Mouse (Mus musculus): Measurements from ENCODE around the gene Bst1. TPM values are rescaled to one million over a fixed set of nuclear protein-coding genes. Genes with fewer than 3 reads are reported as not detected.

The Bst1 gene
- polyA plus RNA-seq, 1 experiment, result 26.2 TPM

DNA sequence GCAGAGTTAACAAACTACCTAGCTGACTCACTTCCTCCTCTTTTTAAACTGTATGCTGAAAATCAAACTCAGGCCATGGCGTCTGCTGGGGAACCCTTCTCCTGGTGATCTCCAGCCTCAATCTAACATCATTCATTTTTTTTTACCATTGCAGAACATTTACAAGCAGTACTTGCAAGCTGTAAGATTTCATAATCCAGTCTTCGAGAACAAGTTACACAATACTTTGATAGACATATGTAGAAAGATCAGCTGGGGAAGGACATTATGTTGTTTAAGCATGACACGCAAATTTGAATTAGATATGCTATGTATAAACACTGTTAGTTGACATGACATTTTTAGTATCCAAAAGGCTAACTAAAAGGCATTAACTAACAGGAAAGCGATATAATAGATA lies 16.9 kb upstream of the Bst1 start:
- Histone ChIP-seq H3K27ac (ENCODE audit: control insufficient read depth, insufficient read depth, low read depth, low read length, poor library complexity) (no peak overlapping the region), H3K4me1 (ENCODE audit: control insufficient read depth, insufficient read depth, low read length) (no peaks in the 10 kb centered on the region; the same call in 1 of the 2 replicates), H3K4me3 (replicated peaks; ENCODE audit: control insufficient read depth, low read depth, low read length) (no peak overlapping the region)
- 45% methylated on average over 4 of the region's 4 CpGs for WGBS
- TF ChIP-seq CTCF (IDR thresholded peaks at IDR 0.05; ENCODE audit: control insufficient read depth, insufficient read depth, low read length) (no peak), POLR2A (IDR thresholded peaks at IDR 0.05; ENCODE audit: borderline replicate concordance, control insufficient read depth, low read depth, low read length) (no peak)

DNA sequence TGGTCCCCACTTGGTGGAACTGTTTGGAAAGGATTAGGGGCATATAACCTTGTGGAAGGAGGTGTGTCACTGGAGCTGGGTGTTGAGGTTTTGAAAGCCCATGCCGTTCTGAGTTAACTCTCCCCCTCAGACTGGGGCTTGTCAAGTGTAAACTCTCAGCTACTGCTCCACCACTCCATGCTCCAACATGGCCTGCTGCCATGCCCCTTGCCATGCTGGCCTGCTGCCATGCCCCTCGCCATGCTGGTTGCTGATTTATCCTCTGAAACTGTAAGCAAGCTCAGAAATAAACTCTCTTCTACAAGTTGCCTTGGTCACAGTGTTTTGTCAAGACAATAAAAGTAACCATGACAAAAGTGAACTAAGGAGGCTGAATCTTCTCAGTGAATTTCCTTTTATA lies 13.3 kb upstream of the Bst1 start:
- Histone ChIP-seq H3K27ac (ENCODE audit: control insufficient read depth, insufficient read depth, low read depth, low read length, poor library complexity) (no peak overlapping the region), H3K4me1 (ENCODE audit: control insufficient read depth, insufficient read depth, low read length) (no peaks in the 10 kb centered on the region; the same call in 1 of the 2 replicates), H3K4me3 (replicated peaks; ENCODE audit: control insufficient read depth, low read depth, low read length) (no peak overlapping the region)
- 86% methylated on average over 2 of the region's 2 CpGs for WGBS
- TF ChIP-seq POLR2A (IDR thresholded peaks at IDR 0.05; ENCODE audit: borderline replicate concordance, control insufficient read depth, low read depth, low read length), result no peak
- TF ChIP-seq CTCF (IDR thresholded peaks at IDR 0.05; ENCODE audit: control insufficient read depth, insufficient read depth, low read length), result no peak

DNA sequence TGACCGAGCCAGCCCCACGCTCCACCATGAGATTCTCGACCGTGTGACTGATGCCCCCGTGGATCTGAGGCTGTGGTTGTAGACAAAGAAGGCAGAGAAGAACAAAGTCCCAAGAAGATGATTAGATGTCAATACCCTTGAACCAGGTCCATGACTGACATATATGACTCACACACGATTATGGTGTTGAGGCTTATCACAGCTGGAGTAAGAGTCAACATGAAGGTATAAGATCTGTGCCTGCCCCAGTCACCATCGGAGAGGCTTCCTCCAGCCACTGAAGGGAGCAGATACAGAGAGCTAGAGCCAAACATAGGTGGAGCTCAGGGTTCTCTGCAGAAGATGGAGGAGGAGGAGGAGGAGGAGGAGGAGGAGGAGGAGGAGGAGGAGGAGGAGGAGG lies 12.3 kb upstream of the Bst1 start:
- Histone ChIP-seq H3K4me3 (replicated peaks; ENCODE audit: control insufficient read depth, low read depth, low read length) (no peak overlapping the region), H3K4me1 (ENCODE audit: control insufficient read depth, insufficient read depth, low read length) (no peaks in the 10 kb centered on the region; the same call in 1 of the 2 replicates)
- 86% methylated on average over 7 of the region's 7 CpGs for WGBS

DNA sequence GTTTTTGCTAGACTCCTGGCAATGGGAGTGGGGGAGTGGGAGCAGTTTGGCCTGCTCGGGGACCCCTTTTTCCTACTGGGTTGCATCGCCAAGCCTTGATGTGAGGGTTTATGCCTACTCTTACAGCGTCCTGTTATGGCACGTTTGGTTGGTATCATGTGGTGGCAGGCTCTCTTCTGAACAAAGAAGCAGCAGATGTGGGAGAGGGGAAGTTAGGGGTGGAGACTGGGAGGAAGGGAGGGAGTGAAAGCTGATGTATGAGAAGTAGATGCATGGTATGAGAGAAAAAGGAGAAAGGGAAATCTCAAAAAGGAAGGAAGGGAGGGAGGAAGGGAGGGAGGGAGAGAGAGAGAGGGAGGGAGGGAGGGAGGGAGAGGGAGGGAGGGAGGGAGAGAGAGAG lies 11.8 kb upstream of the Bst1 start:
- no peak overlapping the region for H3K4me3 ChIP-seq (replicated peaks; ENCODE audit: control insufficient read depth, low read depth, low read length)
- 33% methylated on average over 4 of the region's 4 CpGs for WGBS

More for the DNA sequence above, 12.3 kb upstream of the Bst1 start:
- no peak overlapping the region for H3K27ac ChIP-seq (ENCODE audit: control insufficient read depth, insufficient read depth, low read depth, low read length, poor library complexity)
- no peak for TF ChIP-seq CTCF (IDR thresholded peaks at IDR 0.05; ENCODE audit: control insufficient read depth, insufficient read depth, low read length)
- TF ChIP-seq POLR2A (IDR thresholded peaks at IDR 0.05; ENCODE audit: borderline replicate concordance, control insufficient read depth, low read depth, low read length), result no peak

DNA sequence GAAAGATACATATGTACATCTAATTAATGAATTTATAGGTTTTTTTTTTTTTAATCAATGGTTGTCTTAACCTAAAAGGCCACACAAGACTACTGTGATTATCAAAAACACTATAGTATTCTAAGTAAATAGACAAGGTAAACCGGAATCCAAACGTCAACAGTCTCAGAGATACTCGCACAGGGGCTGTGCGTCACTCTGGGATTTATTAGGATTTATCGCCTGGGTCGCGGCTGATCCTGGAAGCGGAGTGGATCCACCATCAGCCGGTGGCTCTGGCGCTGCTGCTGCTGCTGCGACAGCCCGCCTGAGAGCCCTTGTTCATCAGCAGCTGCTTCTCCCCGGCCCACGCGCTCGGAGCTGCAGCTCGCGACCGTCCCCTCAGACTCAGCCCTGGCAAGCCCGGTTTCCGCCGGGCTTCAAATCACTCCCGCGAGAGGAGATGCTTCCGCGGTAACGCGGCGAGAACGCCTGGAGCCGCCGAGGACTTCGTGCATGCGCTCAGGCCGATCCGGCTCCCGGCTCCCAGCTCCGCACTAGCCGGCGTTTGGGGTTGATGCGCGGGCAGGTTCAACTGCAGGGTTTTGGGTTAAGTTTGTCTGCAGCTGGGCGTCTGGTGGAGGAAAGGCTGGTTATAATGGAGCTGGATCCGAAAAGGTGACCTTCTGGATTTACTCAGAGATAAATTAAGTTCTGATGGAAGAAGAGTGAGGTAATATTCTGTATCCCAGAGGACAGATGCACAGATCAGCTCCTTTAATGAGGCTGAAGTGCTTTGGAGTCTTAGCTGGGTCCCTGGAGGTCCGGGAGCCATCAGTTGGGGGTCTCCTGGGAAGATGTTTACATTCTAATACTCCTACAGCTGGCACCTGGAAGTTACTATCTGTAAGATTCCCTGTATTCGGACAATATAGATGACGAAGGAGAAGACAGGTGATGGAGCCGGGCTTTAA lies 10.7 kb upstream of the Bst1 start:
- WGBS, result 7% methylated on average over 48 of the region's 48 CpGs
- no peak for TF ChIP-seq CTCF (IDR thresholded peaks at IDR 0.05; ENCODE audit: control insufficient read depth, insufficient read depth, low read length)
- peak; percentile 75; the same call in 1 of the 2 replicates for TF ChIP-seq POLR2A (IDR thresholded peaks at IDR 0.05; ENCODE audit: borderline replicate concordance, control insufficient read depth, low read depth, low read length)
- Histone ChIP-seq H3K27ac (ENCODE audit: control insufficient read depth, insufficient read depth, low read depth, low read length, poor library complexity) (peak overlapping the region; percentile 74), H3K4me1 (ENCODE audit: control insufficient read depth, insufficient read depth, low read length) (no peaks in the 10 kb centered on the region; the same call in 1 of the 2 replicates), H3K4me3 (replicated peaks; ENCODE audit: control insufficient read depth, low read depth, low read length) (peak overlapping the region; percentile 59)

More for the DNA sequence above, 11.8 kb upstream of the Bst1 start:
- Histone ChIP-seq H3K27ac (ENCODE audit: control insufficient read depth, insufficient read depth, low read depth, low read length, poor library complexity) (no peak overlapping the region), H3K4me1 (ENCODE audit: control insufficient read depth, insufficient read depth, low read length) (no peaks in the 10 kb centered on the region; the same call in 1 of the 2 replicates)
- no peak for TF ChIP-seq CTCF (IDR thresholded peaks at IDR 0.05; ENCODE audit: control insufficient read depth, insufficient read depth, low read length)
- TF ChIP-seq POLR2A (IDR thresholded peaks at IDR 0.05; ENCODE audit: borderline replicate concordance, control insufficient read depth, low read depth, low read length), result no peak

DNA sequence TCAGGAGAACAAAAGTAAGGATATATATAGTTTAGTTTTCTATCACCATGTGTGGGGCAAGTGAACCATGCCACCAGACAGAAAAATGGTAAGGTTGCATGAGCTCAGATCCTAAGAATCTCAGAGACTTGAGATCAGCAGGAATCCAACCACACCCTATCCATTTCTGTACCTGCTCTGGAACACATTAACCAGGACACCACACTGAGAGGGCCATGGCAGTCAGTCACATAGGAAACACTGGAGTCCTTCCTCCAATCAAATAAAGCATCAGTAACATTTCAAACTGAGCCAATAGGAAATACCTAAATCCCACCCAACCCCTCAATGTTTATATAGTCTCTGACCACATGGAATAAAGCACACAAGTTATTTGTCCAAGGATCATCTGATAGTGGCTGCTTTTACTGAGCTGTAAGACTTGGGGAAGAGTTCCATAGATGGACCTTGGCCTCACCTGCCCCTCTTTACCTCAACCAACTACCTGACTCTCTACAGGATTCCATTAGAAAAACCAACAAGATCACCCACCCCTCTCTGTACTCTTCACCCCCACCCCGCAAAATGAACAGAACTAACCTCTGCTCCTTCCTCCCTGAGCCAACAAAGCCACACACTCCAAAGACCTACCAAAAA lies 8.1 kb upstream of the Bst1 start:
- WGBS, result 82% methylated on average over 1 of the region's 1 CpGs
- H3K4me1 ChIP-seq (ENCODE audit: control insufficient read depth, insufficient read depth, low read length), result no peaks in the 10 kb centered on the region
- TF ChIP-seq POLR2A (IDR thresholded peaks at IDR 0.05; ENCODE audit: borderline replicate concordance, control insufficient read depth, low read depth, low read length), result no peak
- no peak overlapping the region for H3K4me3 ChIP-seq (replicated peaks; ENCODE audit: control insufficient read depth, low read depth, low read length)
- H3K27ac ChIP-seq (ENCODE audit: control insufficient read depth, insufficient read depth, low read depth, low read length, poor library complexity), result no peak overlapping the region

DNA sequence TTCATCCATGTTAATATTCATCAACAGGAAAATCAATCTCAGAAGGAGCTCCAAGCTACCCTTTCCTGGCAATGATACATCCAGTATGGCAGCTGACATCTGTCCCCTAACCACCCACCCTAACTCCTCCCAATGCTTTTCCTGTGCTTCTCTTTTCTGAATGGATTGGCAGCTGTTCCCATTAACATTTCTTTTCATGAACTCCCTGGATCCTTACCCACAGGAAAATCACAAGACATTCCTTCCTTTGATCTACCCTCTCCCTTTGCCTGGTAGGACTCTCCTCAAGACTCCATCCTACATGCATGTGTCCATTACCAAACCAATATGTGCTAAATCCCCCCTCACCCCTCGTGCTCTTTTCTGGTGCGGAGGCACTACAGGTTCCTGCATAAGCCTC lies 4.1 kb upstream of the Bst1 start:
- 85% methylated on average over 2 of the region's 2 CpGs for WGBS
- Histone ChIP-seq H3K4me1 (ENCODE audit: control insufficient read depth, insufficient read depth, low read length) (peaks cover 2% of the 10 kb centered on the region), H3K27ac (ENCODE audit: control insufficient read depth, insufficient read depth, low read depth, low read length, poor library complexity) (no peak overlapping the region), H3K4me3 (replicated peaks; ENCODE audit: control insufficient read depth, low read depth, low read length) (no peak overlapping the region)
- TF ChIP-seq CTCF (IDR thresholded peaks at IDR 0.05; ENCODE audit: control insufficient read depth, insufficient read depth, low read length) (no peak), POLR2A (IDR thresholded peaks at IDR 0.05; ENCODE audit: borderline replicate concordance, control insufficient read depth, low read depth, low read length) (no peak)

DNA sequence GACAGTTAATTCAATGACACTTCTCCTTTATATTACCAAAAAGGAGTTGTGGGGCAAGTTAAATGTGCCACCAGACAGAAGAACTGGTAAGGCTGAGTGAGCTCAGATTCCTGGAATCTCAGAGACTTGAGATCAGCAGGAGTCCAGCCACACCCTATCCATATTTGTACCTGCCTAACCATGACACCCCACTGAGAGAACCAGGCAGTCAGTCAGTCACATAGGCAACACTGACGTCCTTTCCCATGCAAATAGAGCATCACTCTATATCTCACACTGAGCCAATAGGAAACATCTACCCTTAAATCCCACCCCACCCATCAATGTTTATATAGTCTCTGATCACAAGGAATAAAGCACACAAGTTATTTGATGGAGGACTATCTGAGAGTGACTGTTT lies 2.9 kb upstream of the Bst1 start:
- no peak overlapping the region for H3K27ac ChIP-seq (ENCODE audit: control insufficient read depth, insufficient read depth, low read depth, low read length, poor library complexity)
- H3K4me3 ChIP-seq (replicated peaks; ENCODE audit: control insufficient read depth, low read depth, low read length), result no peak overlapping the region
- WGBS, result 78% methylated on average over 1 of the region's 1 CpGs
- no peak for TF ChIP-seq CTCF (IDR thresholded peaks at IDR 0.05; ENCODE audit: control insufficient read depth, insufficient read depth, low read length)
- peaks cover 2% of the 10 kb centered on the region for H3K4me1 ChIP-seq (ENCODE audit: control insufficient read depth, insufficient read depth, low read length)
